ENCODE assay signal across 8 mouse cellular contexts in the genomic region with DNA sequence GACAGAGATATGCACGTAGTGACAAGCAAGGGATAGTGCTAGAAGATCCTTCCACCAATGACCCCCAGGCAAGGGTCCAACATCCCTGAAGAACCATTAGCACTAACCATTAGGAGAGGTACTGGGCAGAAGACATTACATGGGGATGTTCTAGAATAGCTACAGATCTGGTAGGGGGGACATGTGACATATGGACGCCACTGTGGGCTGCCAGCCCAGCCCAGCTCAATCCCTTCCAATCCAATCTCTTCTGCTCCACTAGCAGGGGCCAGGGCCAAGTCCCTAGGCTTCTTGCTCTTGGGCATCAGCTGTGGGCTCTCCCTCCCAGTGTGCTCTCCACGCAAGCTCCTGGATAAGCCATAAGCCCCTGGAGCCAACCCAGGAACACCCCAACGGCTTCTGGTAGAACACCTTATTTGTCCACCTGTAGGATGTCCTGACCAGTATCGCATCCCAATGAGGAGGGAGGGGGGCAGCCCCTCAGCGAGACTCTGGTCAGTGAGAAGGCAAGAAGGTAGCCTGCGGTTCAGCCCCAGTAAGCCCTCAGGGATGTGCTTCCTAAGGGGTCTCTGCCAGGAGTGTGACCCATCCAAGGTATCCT. TPM values are rescaled to one million over a fixed set of nuclear protein-coding genes. Genes with fewer than 3 reads are reported as not detected.
DNase-seq lines count a peak whose midpoint lies in the region; ATAC-seq and TF ChIP-seq lines count a peak whose summit lies in the region.

No protein-coding gene starts in this region.

- H3K27me3 ChIP-seq in heart, embryonic 10.5 days (ENCODE audit: insufficient read depth, poor library complexity, severe bottlenecking): no peaks in the 10 kb centered on the region
- H3K27me3 ChIP-seq in liver, embryonic 13.5 days: peaks cover 85% of the 10 kb centered on the region

- 69% methylated on average over 7 of the region's 7 CpGs for WGBS in heart, embryonic 10.5 days
- 50% methylated on average over 7 of the region's 7 CpGs for WGBS in liver, embryonic 13.5 days (ENCODE audit: insufficient replicate concordance)

- intact Hi-C loops in gastrocnemius, adult 2 months (cut with DNase I): no loop called here
- intact Hi-C loops in gastrocnemius, postnatal 14 days (cut with DNase I; ENCODE audit: low total_unique reads): no loop called here

- peak overlapping the region; percentile 69 for H3K4me2 ChIP-seq in liver, embryonic 13.5 days

- peak overlapping the region; percentile 86 for H3K4me3 ChIP-seq in gastrocnemius, adult 2 months
- H3K4me3 ChIP-seq in brown adipose tissue, adult 24 weeks (ENCODE audit: insufficient read depth, low read depth, low read length): peak overlapping the region; percentile 61; the same call in 1 of the 2 replicates
- H3K4me3 ChIP-seq in heart, embryonic 10.5 days: peak overlapping the region; percentile 87
- H3K4me3 ChIP-seq in liver, embryonic 13.5 days (replicated peaks): peak overlapping the region; percentile 63

- no peaks in the 10 kb centered on the region for H3K36me3 ChIP-seq in heart, embryonic 10.5 days
- no peaks in the 10 kb centered on the region for H3K36me3 ChIP-seq in liver, embryonic 13.5 days

- TF ChIP-seq CTCF in gastrocnemius, adult 2 months (IDR thresholded peaks at IDR 0.05): no peak

- peak; percentile 18 for DNase-seq in gastrocnemius, adult 2 months
- DNase-seq in gastrocnemius, postnatal 10 days: no peak
- DNase-seq in heart, embryonic 10.5 days (ENCODE audit: low spot score): no peak
- DNase-seq in liver, embryonic 13.5 days: no peak
- no peak for DNase-seq in natural killer cell, adult 2 months (ENCODE audit: low spot score in 2 of 2)
- DNase-seq in gastrocnemius, postnatal 14 days: no peak
- DNase-seq in adrenal gland, postnatal 36 days: no peak

- peak overlapping the region; percentile 86 for H3K27ac ChIP-seq in gastrocnemius, adult 2 months
- H3K27ac ChIP-seq in brown adipose tissue, adult 24 weeks (replicated peaks; ENCODE audit: low read depth, low read length): peak overlapping the region; percentile 53
- H3K27ac ChIP-seq in heart, embryonic 10.5 days: peak overlapping the region; percentile 93
- peak overlapping the region; percentile 85 for H3K27ac ChIP-seq in liver, embryonic 13.5 days

- no peak for ATAC-seq in liver, embryonic 13.5 days (ENCODE audit: low read depth)

- H3K9ac ChIP-seq in liver, embryonic 13.5 days: peak overlapping the region; percentile 41; the same call in 1 of the 2 replicates

- peaks cover 17% of the 10 kb centered on the region for H3K4me1 ChIP-seq in brown adipose tissue, adult 24 weeks (ENCODE audit: control insufficient read depth, insufficient read depth, insufficient read length, low read length)
- H3K4me1 ChIP-seq in heart, embryonic 10.5 days: peaks cover 86% of the 10 kb centered on the region
- peaks cover 84% of the 10 kb centered on the region for H3K4me1 ChIP-seq in liver, embryonic 13.5 days (replicated peaks)

- no peaks in the 10 kb centered on the region for H3K9me3 ChIP-seq in heart, embryonic 10.5 days
- H3K9me3 ChIP-seq in liver, embryonic 13.5 days (replicated peaks): no peaks in the 10 kb centered on the region

RNA-seq across cellular contexts. Expression of gene Plxnb2, which starts 2.2 kb away (rescaled TPM):
- 1 to 10 TPM; 8.3 to 8.7 TPM for total RNA-seq in gastrocnemius, adult 2 months (2021)
- 10 to 100 TPM; 28.9 to 43.0 TPM for total RNA-seq in gastrocnemius, postnatal 10 days (2021)
- 5.4 and 7.5 TPM in 2 replicates for polyA plus RNA-seq in brown adipose tissue, adult 24 weeks (2012; ENCODE audit: insufficient read depth, insufficient read length, missing spikeins)
- 106 and 117 TPM in 2 replicates for polyA plus RNA-seq in heart, embryonic 10.5 days (2016; fragmentation: Nextera tagmentation; extraction: Ambion mirVana)
- 20.2 and 21.2 TPM in 2 replicates for polyA plus RNA-seq in liver, embryonic 13.5 days (2015; fragmentation: Nextera tagmentation; extraction: Ambion mirVana)
- total RNA-seq in gastrocnemius, postnatal 14 days (2021): 10 to 100 TPM; 20.9 to 23.8 TPM
- total RNA-seq in adrenal gland, postnatal 36 days (2021): 100 to 1,000 TPM; 110 to 130 TPM

RNA-seq across cellular contexts. Expression of gene Dennd6b, which starts 17.9 kb away (rescaled TPM):
- 10 to 100 TPM in 1 of 2 experiments, 1 to 10 TPM in 1; 8.9 to 10.9 TPM for total RNA-seq in gastrocnemius, adult 2 months (2021)
- total RNA-seq in gastrocnemius, postnatal 10 days (2021): 1 to 10 TPM; 4.5 to 7.0 TPM
- polyA plus RNA-seq in brown adipose tissue, adult 24 weeks (2012; ENCODE audit: insufficient read depth, insufficient read length, missing spikeins): 1.8 and 2.2 TPM in 2 replicates
- polyA plus RNA-seq in heart, embryonic 10.5 days (2016; fragmentation: Nextera tagmentation; extraction: Ambion mirVana): 23.1 and 23.5 TPM in 2 replicates
- 3.0 and 3.2 TPM in 2 replicates for polyA plus RNA-seq in liver, embryonic 13.5 days (2015; fragmentation: Nextera tagmentation; extraction: Ambion mirVana)
- total RNA-seq in gastrocnemius, postnatal 14 days (2021): 1 to 10 TPM; 4.1 to 5.4 TPM
- total RNA-seq in adrenal gland, postnatal 36 days (2021): 1 to 10 TPM; 4.9 to 5.2 TPM

RNA-seq across cellular contexts. Expression of gene Mapk11, which starts 28.9 kb away (rescaled TPM):
- 1 to 10 TPM; 1.0 to 1.1 TPM for total RNA-seq in gastrocnemius, adult 2 months (2021)
- 1 to 10 TPM; 2.1 to 3.0 TPM for total RNA-seq in gastrocnemius, postnatal 10 days (2021)
- polyA plus RNA-seq in brown adipose tissue, adult 24 weeks (2012; ENCODE audit: insufficient read depth, insufficient read length, missing spikeins): 1.1 and 2.5 TPM in 2 replicates
- polyA plus RNA-seq in heart, embryonic 10.5 days (2016; fragmentation: Nextera tagmentation; extraction: Ambion mirVana): 4.2 and 4.8 TPM in 2 replicates
- polyA plus RNA-seq in liver, embryonic 13.5 days (2015; fragmentation: Nextera tagmentation; extraction: Ambion mirVana): 0.76 and 0.78 TPM in 2 replicates
- 1 to 10 TPM; 1.7 TPM for total RNA-seq in gastrocnemius, postnatal 14 days (2021)
- 1 to 10 TPM; 2.5 to 3.7 TPM for total RNA-seq in adrenal gland, postnatal 36 days (2021)

RNA-seq across cellular contexts. Expression of gene Ppp6r2, which starts 33.0 kb away (rescaled TPM):
- total RNA-seq in gastrocnemius, adult 2 months (2021): 10 to 100 TPM; 90.7 to 94.1 TPM
- total RNA-seq in gastrocnemius, postnatal 10 days (2021): 10 to 100 TPM; 60.1 to 61.9 TPM
- 23.0 and 25.7 TPM in 2 replicates for polyA plus RNA-seq in brown adipose tissue, adult 24 weeks (2012; ENCODE audit: insufficient read depth, insufficient read length, missing spikeins)
- polyA plus RNA-seq in heart, embryonic 10.5 days (2016; fragmentation: Nextera tagmentation; extraction: Ambion mirVana): 12.4 and 23.5 TPM in 2 replicates
- 16.2 and 17.1 TPM in 2 replicates for polyA plus RNA-seq in liver, embryonic 13.5 days (2015; fragmentation: Nextera tagmentation; extraction: Ambion mirVana)
- 10 to 100 TPM; 56.2 to 57.3 TPM for total RNA-seq in gastrocnemius, postnatal 14 days (2021)
- total RNA-seq in adrenal gland, postnatal 36 days (2021): 10 to 100 TPM; 39.6 to 49.0 TPM

RNA-seq across cellular contexts. Expression of gene Mapk12, which starts 37.9 kb away (rescaled TPM):
- total RNA-seq in gastrocnemius, adult 2 months (2021): 100 to 1,000 TPM; 128 TPM
- total RNA-seq in gastrocnemius, postnatal 10 days (2021): 10 to 100 TPM; 76.0 to 77.1 TPM
- polyA plus RNA-seq in brown adipose tissue, adult 24 weeks (2012; ENCODE audit: insufficient read depth, insufficient read length, missing spikeins): 6.6 and 7.5 TPM in 2 replicates
- 25.4 and 26.4 TPM in 2 replicates for polyA plus RNA-seq in heart, embryonic 10.5 days (2016; fragmentation: Nextera tagmentation; extraction: Ambion mirVana)
- polyA plus RNA-seq in liver, embryonic 13.5 days (2015; fragmentation: Nextera tagmentation; extraction: Ambion mirVana): 1.5 and 1.7 TPM in 2 replicates
- 100 to 1,000 TPM in 1 of 2 experiments, 10 to 100 TPM in 1; 91.5 to 104 TPM for total RNA-seq in gastrocnemius, postnatal 14 days (2021)
- 10 to 100 TPM in 1 of 2 experiments, 1 to 10 TPM in 1; 8.8 to 10.6 TPM for total RNA-seq in adrenal gland, postnatal 36 days (2021)
